Mouse (Mus musculus) retina, adult 2 months (tissue): ENCODE results near the gene Ctns.

Experiments used
- DNase-seq: peaks from one replicate; pipeline ENCODE4 v3.0.0-alpha.2; 2012; ENCODE audit warnings: low read depth, low spot score

The Ctns gene

GRCm38 (mm10) chr11:73194444-73194843, 4.4 kb downstream of the Ctns start:
- DNase-seq, result no peak

GRCm38 (mm10) chr11:73193047-73193446, 5.8 kb downstream of the Ctns start:
- DNase-seq, result no peak

DNA sequence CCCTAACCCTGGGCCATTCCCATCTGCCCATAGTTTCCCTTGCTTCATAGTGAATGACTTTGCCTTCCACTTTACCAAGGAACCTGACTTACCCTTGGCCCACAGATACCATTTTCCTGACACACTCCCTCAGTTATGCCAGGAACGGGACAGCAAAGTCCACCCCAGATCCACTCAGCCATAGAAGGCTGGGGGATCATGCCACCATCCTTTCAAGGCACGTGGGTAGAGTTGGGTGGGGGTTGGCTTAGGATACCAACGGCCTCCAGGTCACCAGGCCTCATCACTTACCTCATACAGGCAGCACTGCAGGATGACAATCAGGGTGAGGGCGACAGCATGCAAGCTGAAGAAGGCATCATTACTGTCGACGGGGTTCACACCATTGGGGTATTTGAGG, 11.6 kb downstream of the Ctns start:
- DNase-seq, result no peak

GRCm38 (mm10) chr11:73185872-73186615, 12.8 kb downstream of the Ctns start:
- DNase-seq, result no peak

DNA sequence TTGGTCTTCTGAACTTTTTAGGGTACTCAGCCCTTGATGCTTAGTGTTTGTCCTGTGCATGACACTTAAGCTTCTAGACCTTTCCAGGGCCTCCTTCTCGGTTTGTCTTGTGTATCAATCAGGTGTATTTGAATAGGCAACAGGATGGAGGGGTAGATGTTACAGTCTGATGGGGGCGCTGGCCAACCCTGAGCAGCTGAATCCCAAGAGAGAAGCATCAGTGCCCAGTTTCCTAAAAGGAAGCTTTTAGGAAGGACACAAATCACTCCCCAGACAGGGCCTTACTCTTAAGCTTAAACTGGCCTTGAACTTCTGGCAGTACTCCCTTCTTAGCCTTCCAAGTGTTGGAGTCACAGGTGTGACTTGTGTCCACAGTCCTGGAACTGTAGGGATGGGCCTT, 20.9 kb downstream of the Ctns start:
- no peak for DNase-seq

DNA sequence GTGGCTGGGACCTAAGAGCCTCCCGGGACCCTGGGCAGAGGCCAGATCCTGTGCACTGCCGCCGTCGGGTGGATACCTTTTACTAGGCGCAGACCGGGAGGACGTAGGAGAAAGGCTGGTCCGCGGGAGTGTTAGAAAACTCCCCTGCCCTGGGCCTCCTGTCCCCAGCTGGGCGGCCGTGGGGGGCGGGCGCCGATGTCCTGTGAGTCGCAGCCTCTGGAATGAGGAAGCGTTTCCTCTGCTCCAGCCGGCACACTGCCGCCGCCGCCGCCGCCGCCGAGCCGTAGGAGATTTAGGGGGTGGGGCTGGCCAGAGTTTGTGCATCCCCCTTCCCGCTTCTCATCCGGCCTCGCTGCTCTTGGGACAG, 21.4 kb downstream of the Ctns start:
- DNase-seq, result no peak

GRCm38 (mm10) chr11:73176608-73177508, 22.0 kb downstream of the Ctns start, which contains the start of the genes Emc6 and Tax1bp3:
Gene Emc6, minus strand, starts transcription at chr11:73177037.
Gene Tax1bp3, plus strand, starts transcription at chr11:73177083.
- DNase-seq, result peak; percentile 94

DNA sequence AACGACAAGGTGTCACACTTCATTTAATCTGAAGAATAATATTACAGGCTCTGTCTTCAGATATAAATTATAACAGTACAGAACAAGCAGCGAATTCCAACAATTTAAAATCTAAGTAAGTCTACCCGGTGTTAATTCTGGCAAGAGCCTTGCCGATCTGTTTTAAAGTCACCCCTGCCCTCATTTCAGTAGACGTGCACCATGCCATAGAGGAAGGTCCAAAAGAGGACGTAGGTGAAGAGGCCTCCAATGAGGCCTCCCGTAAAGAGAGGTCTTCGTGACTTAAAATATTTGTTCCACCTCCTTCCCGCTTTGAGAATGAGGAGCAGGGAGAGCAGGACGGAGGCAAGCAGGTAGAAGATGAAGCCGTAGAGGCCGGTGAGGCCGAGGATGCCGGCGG, 22.7 kb downstream of the Ctns start:
- no peak for DNase-seq

DNA sequence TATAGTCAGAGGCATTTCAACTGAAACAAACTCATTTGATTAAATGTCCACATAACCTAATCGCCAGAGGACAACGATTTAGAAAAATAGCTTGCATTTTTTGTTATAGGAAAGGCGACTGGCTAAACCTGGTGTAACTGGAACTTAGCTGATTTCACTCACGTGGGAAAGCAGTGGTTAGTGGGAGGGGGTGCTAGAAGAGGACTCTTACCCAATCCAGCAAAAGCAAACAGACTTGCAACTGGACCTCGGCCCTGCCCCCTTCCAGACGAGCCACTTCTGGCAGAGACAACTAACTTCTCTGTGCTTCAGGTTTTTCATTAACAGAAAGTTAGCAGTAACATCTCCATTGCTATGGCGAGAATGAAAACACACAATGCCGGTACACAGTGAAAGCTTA, 23.2 kb downstream of the Ctns start:
- DNase-seq, result no peak

GRCm38 (mm10) chr11:73172186-73172585, 26.7 kb downstream of the Ctns start:
- DNase-seq, result no peak

DNA sequence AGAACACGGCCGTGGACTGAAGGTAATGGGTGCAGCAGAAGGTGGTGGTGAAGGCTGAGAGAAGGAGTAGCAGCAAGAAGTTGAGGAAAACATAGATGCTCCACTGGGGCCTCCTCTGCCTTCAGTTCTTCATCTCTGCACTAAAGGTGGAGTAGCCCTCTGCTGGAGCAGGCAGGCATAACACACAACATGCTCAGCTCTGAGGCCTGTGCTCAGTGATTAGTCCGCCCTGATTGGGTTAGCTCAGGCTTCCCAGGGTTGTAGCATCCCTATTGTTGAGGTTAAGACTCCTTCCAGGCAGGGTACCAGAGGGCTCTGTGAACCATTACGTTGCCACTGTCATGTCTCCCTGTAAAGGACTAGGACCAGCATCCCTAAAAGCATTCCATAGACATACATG, 29.6 kb downstream of the Ctns start:
- DNase-seq, result no peak

DNA sequence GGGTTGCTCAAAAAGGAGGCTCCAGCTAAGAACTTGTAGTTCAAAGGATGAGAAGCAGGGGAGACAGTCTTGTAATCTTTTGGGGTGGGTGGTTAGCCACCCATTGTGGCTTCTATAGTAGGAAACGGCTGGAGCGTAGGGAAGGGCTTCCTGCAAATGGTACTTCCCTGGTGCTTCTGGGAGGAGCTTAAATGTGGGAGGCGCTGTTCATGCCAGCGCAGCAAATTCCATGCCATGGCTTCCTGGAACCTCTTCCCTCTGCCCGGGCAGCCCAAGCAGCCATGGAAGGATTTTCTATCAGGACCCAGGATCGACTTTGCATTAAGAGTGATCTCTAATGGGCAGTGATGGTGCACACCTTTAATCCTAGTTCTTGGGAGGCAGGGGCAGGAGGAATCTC, 30.3 kb downstream of the Ctns start:
- no peak for DNase-seq

DNA sequence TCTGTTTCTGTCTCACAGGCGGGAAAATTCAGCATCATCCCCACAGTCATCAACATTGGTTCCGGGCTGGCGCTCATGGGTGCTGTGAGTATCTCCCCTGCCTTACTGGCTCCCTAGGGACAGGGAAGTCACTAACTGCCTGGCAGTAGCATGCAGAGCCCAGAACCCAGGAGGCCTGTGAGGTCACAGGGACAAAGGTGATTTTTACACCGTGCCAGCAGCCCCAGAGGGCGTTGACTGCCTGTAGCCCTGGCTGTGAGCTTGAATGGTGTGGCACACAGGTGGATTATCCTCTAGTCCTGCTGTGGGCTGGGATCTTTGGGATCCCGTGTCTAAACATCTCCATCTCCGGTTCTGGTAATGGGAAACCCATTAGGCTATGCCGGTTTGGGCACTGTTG, 30.8 kb downstream of the Ctns start:
- no peak for DNase-seq

- no peak for DNase-seq
Measured at GRCm38 (mm10) chr11:73162284-73162683, 36.6 kb downstream of the Ctns start.

GRCm38 (mm10) chr11:73161616-73162015, 37.2 kb downstream of the Ctns start:
- DNase-seq, result no peak

DNA sequence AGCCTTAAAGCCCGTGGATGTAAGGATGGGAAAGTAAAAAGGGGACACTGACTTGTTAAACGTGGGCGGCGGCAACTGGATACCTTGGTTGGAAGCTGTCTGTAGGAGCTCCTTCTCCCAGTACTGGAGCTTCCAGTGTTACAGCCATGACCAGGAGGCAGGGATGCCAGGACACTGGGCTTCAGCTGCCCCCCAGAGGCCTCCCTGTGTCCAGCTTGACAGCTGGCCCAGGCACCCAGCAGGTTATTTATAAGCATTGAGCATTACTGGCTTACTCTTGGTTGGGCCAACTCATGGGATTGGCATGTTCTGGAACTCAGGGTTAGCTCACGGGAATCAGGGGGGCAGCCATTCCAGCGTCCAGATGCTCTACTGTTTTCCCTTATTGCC, 38.0 kb downstream of the Ctns start:
- DNase-seq, result peak; percentile 26

DNA sequence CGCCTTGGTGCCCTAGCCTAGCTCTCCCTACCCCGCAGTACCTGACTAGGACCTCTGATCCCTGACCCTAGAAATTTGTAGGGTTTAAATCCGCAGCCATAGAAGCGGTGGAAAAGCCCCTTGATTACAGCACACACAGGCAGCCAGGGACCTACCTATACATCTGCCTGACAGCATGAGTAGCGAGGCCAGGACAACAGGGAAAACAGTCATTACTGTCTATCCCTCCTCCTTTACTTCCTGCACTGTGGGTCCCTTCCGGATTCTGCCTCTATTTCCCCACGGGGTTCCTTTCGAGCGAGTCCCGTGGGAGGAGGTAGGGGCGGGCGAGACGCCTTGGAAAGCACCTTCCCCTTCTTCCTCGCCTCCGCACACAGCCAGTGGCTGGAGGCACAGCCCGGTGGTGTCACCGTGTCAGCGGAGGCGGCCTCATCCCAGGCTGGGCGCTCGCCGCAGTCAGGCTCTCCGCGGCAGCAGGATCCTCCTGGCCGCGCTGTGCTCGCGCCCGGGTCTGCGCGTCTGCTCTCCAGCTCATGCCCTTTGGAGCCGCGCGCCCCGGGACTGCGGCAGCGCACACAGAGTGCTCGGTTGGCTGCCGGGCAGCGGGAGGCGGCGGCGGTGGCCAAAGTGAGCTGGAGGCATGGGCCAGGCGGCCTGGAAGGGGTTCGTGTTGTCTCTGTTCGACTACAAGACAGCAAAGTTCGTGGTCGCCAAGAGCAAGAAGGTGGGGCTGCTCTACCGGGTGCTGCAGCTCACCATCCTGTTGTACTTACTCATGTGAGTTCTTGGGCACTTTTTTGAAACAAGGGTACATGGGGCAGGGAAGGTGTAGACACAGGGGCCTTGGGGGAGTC, 38.7 kb downstream of the Ctns start, which contains the start of gene P2rx5:
Gene P2rx5, plus strand, starts transcription at position 465 of the 854 bp plus-strand sequence.
- DNase-seq, result no peak

DNA sequence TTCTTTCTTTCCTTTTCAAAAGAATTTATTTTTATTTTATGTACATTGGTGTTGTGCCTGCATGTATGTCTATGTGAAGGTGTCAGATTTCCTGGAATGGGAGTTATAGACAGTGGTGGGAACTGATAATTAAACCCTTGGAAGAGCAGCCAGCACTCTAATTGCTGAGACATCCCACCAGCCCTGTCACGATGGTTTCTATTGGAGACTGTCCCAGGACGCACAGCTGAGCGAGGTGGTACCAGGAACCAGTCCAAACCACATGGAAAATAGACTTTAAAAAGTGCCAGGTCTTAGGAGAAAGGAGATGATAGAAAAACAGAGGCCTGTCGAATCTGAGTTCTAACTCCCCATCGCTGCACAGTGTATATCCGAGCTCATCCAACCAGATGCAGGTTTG, 43.8 kb downstream of the Ctns start:
- DNase-seq, result no peak

DNA sequence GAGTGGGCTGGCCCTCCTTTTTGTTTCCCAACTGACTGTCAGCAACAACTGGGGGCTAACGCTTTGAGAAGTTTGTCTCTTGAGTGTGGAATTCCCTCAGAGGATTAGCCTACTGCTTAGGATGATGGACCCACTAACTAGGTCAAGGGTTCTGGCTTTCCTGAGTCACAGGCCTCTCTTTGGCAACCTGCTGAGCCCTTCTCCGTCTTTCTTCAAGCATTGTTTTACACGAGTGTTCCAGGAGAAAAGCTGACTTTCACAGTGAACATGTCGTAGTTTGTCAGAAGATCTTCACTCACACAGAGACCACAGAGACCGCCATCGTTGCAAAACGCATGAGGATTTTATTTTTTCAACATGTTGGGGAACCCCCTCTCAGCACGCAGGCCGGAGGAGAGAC, 50.6 kb downstream of the Ctns start:
- DNase-seq, result no peak

GRCm38 (mm10) chr11:73146975-73147365, 51.9 kb downstream of the Ctns start:
- DNase-seq, result no peak

GRCm38 (mm10) chr11:73146026-73146974, 52.5 kb downstream of the Ctns start:
- DNase-seq, result no peak
